Mouse (Mus musculus): Measurements from ENCODE around the gene Xkrx. TPM values are rescaled to one million over a fixed set of nuclear protein-coding genes. Genes with fewer than 3 reads are reported as not detected.
"Not testable (repeated sequence)": the region's sequence is repeated elsewhere in the genome, so short reads cannot be mapped to it uniquely, and the experiment has no call there.

Xkrx gene
- polyA plus RNA-seq (2014; fragmentation: Nextera tagmentation; extraction: Ambion mirVana), result 0.39 and 0.63 TPM in 2 replicates

DNA sequence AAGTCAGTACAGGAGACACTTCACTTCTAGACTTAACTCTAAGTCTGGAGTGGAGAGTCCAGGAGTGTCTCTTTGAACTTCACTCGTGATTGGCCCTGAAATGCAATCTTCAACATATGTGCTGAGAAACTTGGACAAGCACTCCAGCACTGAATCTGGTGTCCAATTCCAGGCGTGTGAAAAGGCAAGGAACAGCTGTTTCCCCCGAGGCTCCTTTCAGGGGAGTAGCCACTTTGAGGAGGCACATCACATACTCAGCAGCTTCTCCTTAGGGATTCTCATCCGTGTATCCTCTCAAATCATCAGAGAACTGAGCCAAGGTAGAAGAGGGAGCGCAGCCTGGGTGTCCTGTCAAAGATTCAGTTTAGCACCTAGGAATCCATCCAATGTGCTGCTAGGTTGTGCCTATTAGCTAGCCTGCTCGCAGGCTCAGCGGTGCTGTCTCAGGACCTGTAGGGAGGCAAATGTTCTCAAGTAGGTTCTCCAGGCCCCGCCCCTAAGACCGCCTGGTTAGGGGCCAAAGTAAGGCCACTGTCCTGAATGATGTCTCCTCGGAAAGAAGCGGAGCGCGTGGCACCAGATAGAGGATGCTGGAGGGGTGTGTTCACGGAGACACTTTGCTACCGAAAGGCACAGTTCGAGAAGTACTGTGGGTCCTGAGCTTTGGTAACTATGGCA lies at the start of gene Xkrx:
TSS of gene Xkrx (minus strand) at position 34 of the 678 bp plus-strand sequence.
- DNase-seq, result peak; percentile 5
- WGBS, result 43% methylated on average over 16 of the region's 16 CpGs
- Histone ChIP-seq H3K4me3 (replicated peaks; ENCODE audit: low read depth, low read length) (peak within 1 kb of the TSS; percentile 30), H3K4me1 (ENCODE audit: control insufficient read depth, insufficient read depth, low read length) (no peaks in the 10 kb centered on the region), H3K36me3 (ENCODE audit: control insufficient read depth, insufficient read depth, low read length) (no peaks in the 10 kb centered on the region), H3K27me3 (ENCODE audit: control insufficient read depth, insufficient read depth, low read length) (no peaks in the 10 kb centered on the region), H3K9me3 (ENCODE audit: control insufficient read depth, low read length) (no peaks in the 10 kb centered on the region), H3K4me2 (ENCODE audit: low read length) (peak within 1 kb of the TSS; percentile 46), H3K9ac (replicated peaks; ENCODE audit: low read length) (0 out of 2 replicates have a peak within 1 kb of the TSS, but pooled peaks have one; percentile 24), H3K27ac (replicated peaks; ENCODE audit: low read depth, low read length) (no peak within 1 kb of the TSS)
- no peak for ATAC-seq (ENCODE audit: low FRiP score, low TSS enrichment)

GRCm38 (mm10) chrX:134211151-134211642 lies 49.3 kb upstream of the Xkrx start:
- DNase-seq (no peak), ATAC-seq (ENCODE audit: low FRiP score, low TSS enrichment) (no peak)
- Histone ChIP-seq H3K4me3 (replicated peaks; ENCODE audit: low read depth, low read length) (no peak overlapping the region), H3K9ac (replicated peaks; ENCODE audit: low read length) (no peak overlapping the region), H3K36me3 (ENCODE audit: control insufficient read depth, insufficient read depth, low read length) (no peaks in the 10 kb centered on the region), H3K4me2 (ENCODE audit: low read length) (no peak overlapping the region), H3K27me3 (ENCODE audit: control insufficient read depth, insufficient read depth, low read length) (no peaks in the 10 kb centered on the region), H3K9me3 (ENCODE audit: control insufficient read depth, low read length) (no peaks in the 10 kb centered on the region), H3K27ac (replicated peaks; ENCODE audit: low read depth, low read length) (no peak overlapping the region), H3K4me1 (ENCODE audit: control insufficient read depth, insufficient read depth, low read length) (no peaks in the 10 kb centered on the region)
- WGBS, result 67% methylated on average over 7 of the region's 7 CpGs

GRCm38 (mm10) chrX:134208491-134208890 lies 46.6 kb upstream of the Xkrx start:
- WGBS, result 82% methylated on average over 2 of the region's 2 CpGs
- Histone ChIP-seq H3K4me1 (ENCODE audit: control insufficient read depth, insufficient read depth, low read length) (no peaks in the 10 kb centered on the region), H3K9me3 (ENCODE audit: control insufficient read depth, low read length) (no peaks in the 10 kb centered on the region), H3K4me3 (replicated peaks; ENCODE audit: low read depth, low read length) (no peak overlapping the region), H3K27ac (replicated peaks; ENCODE audit: low read depth, low read length) (no peak overlapping the region), H3K36me3 (ENCODE audit: control insufficient read depth, insufficient read depth, low read length) (no peaks in the 10 kb centered on the region), H3K9ac (replicated peaks; ENCODE audit: low read length) (no peak overlapping the region), H3K27me3 (ENCODE audit: control insufficient read depth, insufficient read depth, low read length) (no peaks in the 10 kb centered on the region), H3K4me2 (ENCODE audit: low read length) (no peak overlapping the region)
- DNase-seq, result no peak
- no peak for ATAC-seq (ENCODE audit: low FRiP score, low TSS enrichment)

DNA sequence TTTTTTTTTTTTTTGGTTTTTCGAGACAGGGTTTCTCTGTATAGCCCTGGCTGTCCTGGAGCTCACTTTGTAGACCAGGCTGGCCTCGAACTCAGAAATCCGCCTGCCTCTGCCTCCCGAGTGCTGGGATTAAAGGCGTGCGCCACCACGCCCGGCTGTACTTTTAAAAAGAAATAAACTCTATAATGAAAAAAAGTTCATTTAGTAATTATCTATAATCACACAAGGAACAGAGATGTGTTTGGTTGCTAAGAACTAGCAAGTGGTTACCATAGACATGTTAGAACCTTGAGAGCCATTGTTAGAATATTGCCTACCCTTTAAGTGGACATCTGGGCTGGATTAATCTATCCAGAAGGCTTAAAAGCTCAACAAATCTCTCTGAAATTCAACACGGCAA lies 25.3 kb upstream of the Xkrx start, which contains the start of gene Arl13a:
TSS of gene Arl13a (plus strand) at position 301 of the 400 bp plus-strand sequence.
- H3K36me3 ChIP-seq (ENCODE audit: control insufficient read depth, insufficient read depth, low read length); H3K27ac ChIP-seq (replicated peaks; ENCODE audit: low read depth, low read length); H3K9me3 ChIP-seq (ENCODE audit: control insufficient read depth, low read length); ATAC-seq (ENCODE audit: low FRiP score, low TSS enrichment); H3K4me2 ChIP-seq (ENCODE audit: low read length); H3K9ac ChIP-seq (replicated peaks; ENCODE audit: low read length); DNase-seq; H3K27me3 ChIP-seq (ENCODE audit: control insufficient read depth, insufficient read depth, low read length); H3K4me3 ChIP-seq (replicated peaks; ENCODE audit: low read depth, low read length); H3K4me1 ChIP-seq (ENCODE audit: control insufficient read depth, insufficient read depth, low read length): not testable (repeated sequence)
- WGBS, result 95% methylated on average over 8 of the region's 9 CpGs

DNA sequence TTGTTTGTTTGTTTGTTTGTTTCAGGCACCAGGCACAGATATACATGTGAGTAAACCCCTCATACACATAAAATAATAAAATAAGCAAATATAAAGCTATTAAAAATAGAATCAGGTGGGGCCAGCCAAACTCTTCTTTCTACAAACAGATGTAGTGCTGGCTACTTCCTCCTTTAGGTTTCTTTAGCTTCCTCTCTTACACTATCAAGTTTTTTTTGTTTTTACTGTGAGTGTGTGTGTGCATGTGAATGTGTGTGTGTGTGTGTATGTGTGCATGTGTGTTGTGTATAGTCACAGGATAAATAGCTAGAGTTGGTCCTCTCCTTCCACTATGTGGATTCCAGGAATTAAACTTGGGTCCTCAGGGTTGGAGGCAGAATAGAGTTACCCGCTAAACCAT lies 12.8 kb upstream of the Xkrx start:
- WGBS, result 89% methylated on average over 1 of the region's 1 CpGs
- DNase-seq, result no peak
- no peaks in the 10 kb centered on the region for H3K27me3 ChIP-seq (ENCODE audit: control insufficient read depth, insufficient read depth, low read length)
- no peaks in the 10 kb centered on the region for H3K36me3 ChIP-seq (ENCODE audit: control insufficient read depth, insufficient read depth, low read length)
- no peak overlapping the region for H3K9ac ChIP-seq (replicated peaks; ENCODE audit: low read length)
- no peak overlapping the region for H3K27ac ChIP-seq (replicated peaks; ENCODE audit: low read depth, low read length)
- H3K4me3 ChIP-seq (replicated peaks; ENCODE audit: low read depth, low read length), result no peak overlapping the region
- H3K9me3 ChIP-seq (ENCODE audit: control insufficient read depth, low read length), result no peaks in the 10 kb centered on the region
- no peak overlapping the region for H3K4me2 ChIP-seq (ENCODE audit: low read length)
- ATAC-seq (ENCODE audit: low FRiP score, low TSS enrichment), result no peak
- H3K4me1 ChIP-seq (ENCODE audit: control insufficient read depth, insufficient read depth, low read length), result no peaks in the 10 kb centered on the region

- H3K27me3 ChIP-seq (ENCODE audit: control insufficient read depth, insufficient read depth, low read length), result no peaks in the 10 kb centered on the region
- ATAC-seq (ENCODE audit: low FRiP score, low TSS enrichment) (no peak), DNase-seq (no peak)
- H3K9me3 ChIP-seq (ENCODE audit: control insufficient read depth, low read length), result no peaks in the 10 kb centered on the region
- H3K4me3 ChIP-seq (replicated peaks; ENCODE audit: low read depth, low read length), result no peak overlapping the region
- H3K9ac ChIP-seq (replicated peaks; ENCODE audit: low read length), result no peak overlapping the region
- H3K36me3 ChIP-seq (ENCODE audit: control insufficient read depth, insufficient read depth, low read length), result no peaks in the 10 kb centered on the region
- H3K27ac ChIP-seq (replicated peaks; ENCODE audit: low read depth, low read length), result no peak overlapping the region
- WGBS, result 98% methylated on average over 1 of the region's 1 CpGs
- no peak overlapping the region for H3K4me2 ChIP-seq (ENCODE audit: low read length)
- H3K4me1 ChIP-seq (ENCODE audit: control insufficient read depth, insufficient read depth, low read length), result no peaks in the 10 kb centered on the region
These were observed 8.7 kb upstream of the Xkrx start for GRCm38 (mm10) chrX:134170584-134170983.

DNA sequence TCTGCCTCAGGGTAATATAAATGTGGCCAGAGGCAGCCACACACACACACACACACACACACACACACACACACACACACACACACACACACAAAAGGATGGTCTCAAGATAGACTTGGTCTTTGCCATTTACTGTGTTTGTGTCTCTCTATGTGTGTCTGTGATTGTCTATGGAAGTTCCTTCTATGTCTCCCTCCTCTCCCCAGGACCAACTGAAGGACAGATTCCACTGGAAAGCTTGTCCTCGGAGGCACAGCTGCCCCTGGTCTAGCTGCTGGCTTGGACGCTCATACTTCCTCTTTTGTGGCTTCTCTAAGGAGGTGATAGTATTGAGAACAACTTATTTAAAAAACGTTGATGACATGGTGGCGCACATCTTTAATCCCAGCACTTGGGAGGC lies 1.6 kb upstream of the Xkrx start:
- Histone ChIP-seq H3K27me3 (ENCODE audit: control insufficient read depth, insufficient read depth, low read length) (no peaks in the 10 kb centered on the region), H3K9me3 (ENCODE audit: control insufficient read depth, low read length) (no peaks in the 10 kb centered on the region), H3K4me3 (replicated peaks; ENCODE audit: low read depth, low read length) (no peak overlapping the region), H3K9ac (replicated peaks; ENCODE audit: low read length) (no peak overlapping the region), H3K4me2 (ENCODE audit: low read length) (peak overlapping the region; percentile 46; the same call in 1 of the 2 replicates), H3K27ac (replicated peaks; ENCODE audit: low read depth, low read length) (no peak overlapping the region), H3K36me3 (ENCODE audit: control insufficient read depth, insufficient read depth, low read length) (no peaks in the 10 kb centered on the region), H3K4me1 (ENCODE audit: control insufficient read depth, insufficient read depth, low read length) (no peaks in the 10 kb centered on the region)
- DNase-seq (no peak), ATAC-seq (ENCODE audit: low FRiP score, low TSS enrichment) (no peak)
- WGBS, result 51% methylated on average over 4 of the region's 4 CpGs

DNA sequence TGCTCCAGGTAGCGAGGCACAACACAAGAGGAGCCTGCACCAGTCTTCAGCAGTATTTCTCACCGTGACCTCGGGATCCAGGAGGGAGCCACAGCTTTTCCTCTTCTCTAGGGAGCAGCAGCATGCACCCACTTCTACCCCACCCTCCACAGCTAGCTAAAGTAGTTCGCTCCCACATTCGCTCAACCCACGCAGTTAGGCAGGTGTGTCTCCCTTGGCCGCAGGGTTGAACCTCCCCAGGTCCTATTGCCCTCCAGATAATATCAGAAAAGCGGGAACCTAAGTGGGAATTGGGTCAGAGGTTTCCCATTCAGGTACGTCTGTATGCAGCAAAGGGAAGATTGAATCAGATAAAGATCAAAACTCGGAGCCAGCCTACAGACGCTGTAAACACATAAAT lies 950 bp upstream of the Xkrx start:
- Histone ChIP-seq H3K27me3 (ENCODE audit: control insufficient read depth, insufficient read depth, low read length) (no peaks in the 10 kb centered on the region), H3K4me2 (ENCODE audit: low read length) (peak overlapping the region; percentile 46), H3K9me3 (ENCODE audit: control insufficient read depth, low read length) (no peaks in the 10 kb centered on the region), H3K4me3 (replicated peaks; ENCODE audit: low read depth, low read length) (peak overlapping the region; percentile 30), H3K27ac (replicated peaks; ENCODE audit: low read depth, low read length) (no peak overlapping the region), H3K9ac (replicated peaks; ENCODE audit: low read length) (0 out of 2 replicates have a peak overlapping the region, but pooled peaks have one; percentile 24), H3K4me1 (ENCODE audit: control insufficient read depth, insufficient read depth, low read length) (no peaks in the 10 kb centered on the region), H3K36me3 (ENCODE audit: control insufficient read depth, insufficient read depth, low read length) (no peaks in the 10 kb centered on the region)
- peak; percentile 17 for DNase-seq
- no peak for ATAC-seq (ENCODE audit: low FRiP score, low TSS enrichment)
- WGBS, result 23% methylated on average over 11 of the region's 11 CpGs

DNA sequence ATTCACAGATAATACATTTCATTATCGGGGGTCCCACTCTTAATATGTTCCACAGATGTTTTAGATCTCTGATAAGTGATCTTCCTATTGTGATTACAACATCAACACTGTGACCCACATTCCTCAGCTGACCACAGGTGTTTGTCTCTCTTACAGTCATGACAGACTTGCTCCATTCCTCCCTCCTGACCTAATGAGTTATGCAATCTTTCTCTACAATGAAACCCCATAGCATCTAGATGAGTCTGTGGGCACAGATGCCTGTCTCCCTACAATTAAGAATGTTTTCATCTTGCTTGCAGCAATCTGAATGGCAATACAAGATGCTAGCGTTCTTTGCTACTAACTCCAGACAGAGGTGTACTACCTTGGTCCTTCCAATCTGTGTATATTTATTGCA lies 1.4 kb downstream of the Xkrx start:
- Histone ChIP-seq H3K9me3 (ENCODE audit: control insufficient read depth, low read length) (no peaks in the 10 kb centered on the region), H3K27me3 (ENCODE audit: control insufficient read depth, insufficient read depth, low read length) (no peaks in the 10 kb centered on the region), H3K4me1 (ENCODE audit: control insufficient read depth, insufficient read depth, low read length) (no peaks in the 10 kb centered on the region), H3K4me3 (replicated peaks; ENCODE audit: low read depth, low read length) (no peak overlapping the region), H3K4me2 (ENCODE audit: low read length) (no peak overlapping the region), H3K27ac (replicated peaks; ENCODE audit: low read depth, low read length) (no peak overlapping the region), H3K36me3 (ENCODE audit: control insufficient read depth, insufficient read depth, low read length) (no peaks in the 10 kb centered on the region), H3K9ac (replicated peaks; ENCODE audit: low read length) (no peak overlapping the region)
- 93% methylated on average over 2 of the region's 2 CpGs for WGBS
- no peak for ATAC-seq (ENCODE audit: low FRiP score, low TSS enrichment)
- DNase-seq, result no peak
